Mouse (Mus musculus): ENCODE measurements around the gene Gm136. TPM values are rescaled to one million over a fixed set of nuclear protein-coding genes. Genes with fewer than 3 reads are reported as not detected.
A peak's percentile ranks its signal among the peaks of the same experiment; 100 is the strongest.
"Not testable (repeated sequence)": the region's sequence is repeated elsewhere in the genome, so short reads cannot be mapped to it uniquely, and the experiment has no call there.

Gm136 gene
- polyA plus RNA-seq, 1 experiment from 2014 or later: not detected

DNA sequence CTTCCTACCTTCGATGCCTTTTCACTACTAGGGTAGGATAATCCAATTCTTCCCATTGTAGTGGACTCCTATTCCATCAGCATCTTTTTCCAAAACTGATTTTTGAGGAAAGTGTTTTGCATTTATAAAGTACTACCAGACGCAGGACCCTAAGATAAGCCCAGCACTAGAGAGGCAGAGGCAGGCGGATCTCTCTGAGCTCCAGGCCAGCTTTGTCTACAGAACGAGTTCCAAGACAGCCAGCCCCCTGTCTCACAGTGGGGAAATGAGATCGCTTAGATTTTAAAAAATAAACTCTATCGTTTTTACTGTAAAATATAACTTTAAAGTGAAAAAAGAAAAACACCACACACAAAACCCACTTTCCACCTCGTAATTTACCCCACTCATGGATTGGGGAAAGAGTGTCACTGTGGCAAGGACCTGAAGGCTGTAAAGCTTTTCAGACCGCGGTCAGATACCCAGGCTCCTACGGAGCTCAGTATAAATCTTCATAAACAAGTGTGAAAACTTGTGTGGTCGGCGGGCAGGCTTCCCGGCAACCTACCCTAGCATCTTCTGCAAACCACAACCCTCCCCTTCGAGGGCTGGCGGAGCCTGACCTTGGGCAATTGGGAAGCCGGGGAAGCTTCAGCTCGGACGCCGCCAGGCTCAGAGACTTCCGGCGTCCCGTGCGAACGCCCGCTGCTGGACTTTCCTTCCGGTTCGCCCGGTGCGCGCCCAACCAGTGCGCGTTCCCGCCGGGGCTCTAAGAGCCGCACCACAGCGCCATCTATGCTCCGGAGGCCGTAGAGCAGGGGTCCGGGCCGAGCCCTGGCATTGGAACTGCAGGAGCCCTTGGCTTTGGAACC is 21.8 kb upstream of the Gm136 start, which contains the start of gene Smim8:
TSS of gene Smim8 (minus strand) at position 747 of the 851 bp plus-strand sequence.
- H3K4me2 ChIP-seq (ENCODE audit: low read depth, low read length): peak within 1 kb of the TSS; percentile 86
- peak within 1 kb of the TSS; percentile 83 for H3K4me3 ChIP-seq (replicated peaks; ENCODE audit: low read length)
- no peaks in the 10 kb centered on the region for H3K36me3 ChIP-seq (ENCODE audit: control insufficient read depth, insufficient read depth, low read length)
- peak; percentile 96 for ATAC-seq (ENCODE audit: insufficient read depth, low FRiP score)
- H3K9ac ChIP-seq (ENCODE audit: low read length): peak within 1 kb of the TSS; percentile 91
- H3K9me3 ChIP-seq (replicated peaks; ENCODE audit: control insufficient read depth, low read length): no peaks in the 10 kb centered on the region
- 5% methylated on average over 40 of the region's 40 CpGs for WGBS
- no peaks in the 10 kb centered on the region for H3K27me3 ChIP-seq (ENCODE audit: control insufficient read depth, insufficient read depth, low read length)
- H3K4me1 ChIP-seq (ENCODE audit: control insufficient read depth, insufficient read depth, low read length): no peaks in the 10 kb centered on the region
- peak within 1 kb of the TSS; percentile 79 for H3K27ac ChIP-seq (ENCODE audit: low read length)

- H3K4me3 ChIP-seq (replicated peaks; ENCODE audit: low read length): no peak overlapping the region
- H3K36me3 ChIP-seq (ENCODE audit: control insufficient read depth, insufficient read depth, low read length): no peaks in the 10 kb centered on the region
- no peak overlapping the region for H3K4me2 ChIP-seq (ENCODE audit: low read depth, low read length)
- H3K4me1 ChIP-seq (ENCODE audit: control insufficient read depth, insufficient read depth, low read length): no peaks in the 10 kb centered on the region
- H3K27me3 ChIP-seq (ENCODE audit: control insufficient read depth, insufficient read depth, low read length): no peaks in the 10 kb centered on the region
- ATAC-seq (ENCODE audit: insufficient read depth, low FRiP score): no peak
- no peak overlapping the region for H3K9ac ChIP-seq (ENCODE audit: low read length)
- 21% methylated on average over 8 of the region's 8 CpGs for WGBS
- no peak overlapping the region for H3K27ac ChIP-seq (ENCODE audit: low read length)
- H3K9me3 ChIP-seq (replicated peaks; ENCODE audit: control insufficient read depth, low read length): no peaks in the 10 kb centered on the region
Observed at GRCm38 (mm10) chr4:34771652-34772371, 15.7 kb upstream of the Gm136 start.

GRCm38 (mm10) chr4:34749236-34749635 is 6.8 kb downstream of the Gm136 start:
- Histone ChIP-seq H3K4me3 (replicated peaks; ENCODE audit: low read length) (no peak overlapping the region), H3K4me2 (ENCODE audit: low read depth, low read length) (no peak overlapping the region), H3K9me3 (replicated peaks; ENCODE audit: control insufficient read depth, low read length) (no peaks in the 10 kb centered on the region), H3K27me3 (ENCODE audit: control insufficient read depth, insufficient read depth, low read length) (no peaks in the 10 kb centered on the region), H3K9ac (ENCODE audit: low read length) (no peak overlapping the region), H3K4me1 (ENCODE audit: control insufficient read depth, insufficient read depth, low read length) (no peaks in the 10 kb centered on the region), H3K27ac (ENCODE audit: low read length) (no peak overlapping the region), H3K36me3 (ENCODE audit: control insufficient read depth, insufficient read depth, low read length) (no peaks in the 10 kb centered on the region)
- ATAC-seq (ENCODE audit: insufficient read depth, low FRiP score): no peak
- 37% methylated on average over 6 of the region's 6 CpGs for WGBS

GRCm38 (mm10) chr4:34734461-34734860 is 21.6 kb downstream of the Gm136 start:
- no peak overlapping the region for H3K9ac ChIP-seq (ENCODE audit: low read length)
- no peaks in the 10 kb centered on the region for H3K36me3 ChIP-seq (ENCODE audit: control insufficient read depth, insufficient read depth, low read length)
- no peaks in the 10 kb centered on the region for H3K27me3 ChIP-seq (ENCODE audit: control insufficient read depth, insufficient read depth, low read length)
- ATAC-seq (ENCODE audit: insufficient read depth, low FRiP score): no peak
- no peaks in the 10 kb centered on the region for H3K9me3 ChIP-seq (replicated peaks; ENCODE audit: control insufficient read depth, low read length)
- no peak overlapping the region for H3K4me3 ChIP-seq (replicated peaks; ENCODE audit: low read length)
- H3K27ac ChIP-seq (ENCODE audit: low read length): no peak overlapping the region
- no peaks in the 10 kb centered on the region for H3K4me1 ChIP-seq (ENCODE audit: control insufficient read depth, insufficient read depth, low read length)
- H3K4me2 ChIP-seq (ENCODE audit: low read depth, low read length): no peak overlapping the region
- WGBS: 67% methylated on average over 3 of the region's 3 CpGs

DNA sequence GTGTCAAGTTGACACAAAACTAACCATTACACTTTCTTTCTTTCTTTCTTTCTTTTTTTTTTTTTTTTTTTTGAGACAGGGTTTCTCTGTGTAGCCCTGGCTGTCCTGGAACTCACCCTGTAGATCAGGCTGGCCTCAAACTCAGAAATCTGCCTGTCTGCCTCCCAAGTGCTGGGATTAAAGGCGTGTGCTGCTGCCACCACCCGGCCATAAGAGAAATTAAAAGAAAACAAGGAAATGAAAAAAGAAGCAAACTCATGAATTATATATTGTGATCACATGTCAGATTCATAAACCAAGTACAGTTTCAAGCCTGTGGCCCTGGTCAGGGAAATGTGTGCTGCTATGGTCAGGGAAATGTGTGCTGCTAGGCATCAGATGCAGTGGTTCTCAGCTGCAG is 22.6 kb downstream of the Gm136 start:
- H3K27me3 ChIP-seq (ENCODE audit: control insufficient read depth, insufficient read depth, low read length); H3K36me3 ChIP-seq (ENCODE audit: control insufficient read depth, insufficient read depth, low read length); H3K9ac ChIP-seq (ENCODE audit: low read length); H3K4me1 ChIP-seq (ENCODE audit: control insufficient read depth, insufficient read depth, low read length); H3K4me2 ChIP-seq (ENCODE audit: low read depth, low read length); H3K9me3 ChIP-seq (replicated peaks; ENCODE audit: control insufficient read depth, low read length); ATAC-seq (ENCODE audit: insufficient read depth, low FRiP score); H3K4me3 ChIP-seq (replicated peaks; ENCODE audit: low read length); H3K27ac ChIP-seq (ENCODE audit: low read length): not testable (repeated sequence)
- 29% methylated on average over 2 of the region's 2 CpGs for WGBS

DNA sequence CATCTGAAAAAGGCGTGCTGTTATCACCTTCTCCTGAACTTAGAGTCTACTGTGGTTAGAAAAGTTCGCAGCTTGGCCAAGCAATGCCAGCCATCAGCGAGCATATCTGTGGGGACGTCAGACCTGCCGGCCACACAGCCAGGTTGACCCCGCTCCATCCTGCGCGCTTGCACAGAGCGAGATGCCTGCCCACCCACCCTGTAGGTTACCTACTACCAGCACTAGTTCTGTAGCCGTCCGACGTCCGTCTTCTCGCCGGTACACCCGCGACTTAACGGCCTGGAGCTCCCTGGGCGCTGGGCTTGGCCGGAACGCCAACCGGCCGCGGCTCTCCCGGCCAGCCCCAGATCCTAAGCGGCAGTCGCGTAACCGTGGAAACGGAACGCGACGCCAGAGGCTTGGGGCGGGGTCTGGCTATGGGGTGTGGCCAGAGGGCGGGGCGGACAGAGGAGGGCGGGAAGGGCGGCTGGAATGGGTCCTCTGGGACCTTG is 26.2 kb downstream of the Gm136 start, which contains the start of gene Cfap206:
TSS of gene Cfap206 (minus strand) at position 356 of the 491 bp plus-strand sequence.
- Histone ChIP-seq H3K9ac (ENCODE audit: low read length) (peak within 1 kb of the TSS; percentile 37), H3K27ac (ENCODE audit: low read length) (no peak within 1 kb of the TSS), H3K27me3 (ENCODE audit: control insufficient read depth, insufficient read depth, low read length) (no peaks in the 10 kb centered on the region; the same call in 1 of the 2 replicates), H3K4me2 (ENCODE audit: low read depth, low read length) (peak within 1 kb of the TSS; percentile 92), H3K36me3 (ENCODE audit: control insufficient read depth, insufficient read depth, low read length) (no peaks in the 10 kb centered on the region), H3K4me3 (replicated peaks; ENCODE audit: low read length) (peak within 1 kb of the TSS; percentile 49), H3K4me1 (ENCODE audit: control insufficient read depth, insufficient read depth, low read length) (no peaks in the 10 kb centered on the region), H3K9me3 (replicated peaks; ENCODE audit: control insufficient read depth, low read length) (no peaks in the 10 kb centered on the region)
- WGBS: under 1% methylated on average over 38 of the region's 38 CpGs
- peak; percentile 96 for ATAC-seq (ENCODE audit: insufficient read depth, low FRiP score)

- not testable (repeated sequence) for H3K4me2 ChIP-seq (ENCODE audit: low read depth, low read length); H3K4me1 ChIP-seq (ENCODE audit: control insufficient read depth, insufficient read depth, low read length); H3K27me3 ChIP-seq (ENCODE audit: control insufficient read depth, insufficient read depth, low read length); H3K4me3 ChIP-seq (replicated peaks; ENCODE audit: low read length); H3K36me3 ChIP-seq (ENCODE audit: control insufficient read depth, insufficient read depth, low read length); H3K9ac ChIP-seq (ENCODE audit: low read length); H3K27ac ChIP-seq (ENCODE audit: low read length); ATAC-seq (ENCODE audit: insufficient read depth, low FRiP score); H3K9me3 ChIP-seq (replicated peaks; ENCODE audit: control insufficient read depth, low read length)
- WGBS: 84% methylated on average over 3 of the region's 3 CpGs
Observed at GRCm38 (mm10) chr4:34725710-34726109, 30.4 kb downstream of the Gm136 start.

GRCm38 (mm10) chr4:34724306-34724705 is 31.8 kb downstream of the Gm136 start:
- H3K9me3 ChIP-seq (replicated peaks; ENCODE audit: control insufficient read depth, low read length): 0 out of 2 replicates have a peak, but pooled peaks cover 5% of the 10 kb centered on the region
- H3K36me3 ChIP-seq (ENCODE audit: control insufficient read depth, insufficient read depth, low read length): no peaks in the 10 kb centered on the region
- ATAC-seq (ENCODE audit: insufficient read depth, low FRiP score): no peak
- no peak overlapping the region for H3K4me2 ChIP-seq (ENCODE audit: low read depth, low read length)
- H3K27ac ChIP-seq (ENCODE audit: low read length): no peak overlapping the region
- no peak overlapping the region for H3K4me3 ChIP-seq (replicated peaks; ENCODE audit: low read length)
- 65% methylated on average over 4 of the region's 4 CpGs for WGBS
- no peaks in the 10 kb centered on the region for H3K4me1 ChIP-seq (ENCODE audit: control insufficient read depth, insufficient read depth, low read length)
- no peak overlapping the region for H3K9ac ChIP-seq (ENCODE audit: low read length)
- no peaks in the 10 kb centered on the region; the same call in 1 of the 2 replicates for H3K27me3 ChIP-seq (ENCODE audit: control insufficient read depth, insufficient read depth, low read length)

- no peak overlapping the region for H3K27ac ChIP-seq (ENCODE audit: low read length)
- no peak overlapping the region for H3K9ac ChIP-seq (ENCODE audit: low read length)
- no peaks in the 10 kb centered on the region; the same call in 1 of the 2 replicates for H3K27me3 ChIP-seq (ENCODE audit: control insufficient read depth, insufficient read depth, low read length)
- no peak overlapping the region for H3K4me2 ChIP-seq (ENCODE audit: low read depth, low read length)
- ATAC-seq (ENCODE audit: insufficient read depth, low FRiP score): no peak
- H3K9me3 ChIP-seq (replicated peaks; ENCODE audit: control insufficient read depth, low read length): 0 out of 2 replicates have a peak, but pooled peaks cover 9% of the 10 kb centered on the region
- no peak overlapping the region for H3K4me3 ChIP-seq (replicated peaks; ENCODE audit: low read length)
- no peaks in the 10 kb centered on the region for H3K4me1 ChIP-seq (ENCODE audit: control insufficient read depth, insufficient read depth, low read length)
- H3K36me3 ChIP-seq (ENCODE audit: control insufficient read depth, insufficient read depth, low read length): no peaks in the 10 kb centered on the region
- WGBS: 62% methylated on average over 4 of the region's 4 CpGs
Observed at GRCm38 (mm10) chr4:34723186-34723585, 32.9 kb downstream of the Gm136 start.
